Mouse (Mus musculus): ENCODE data around the gene Taf10. TPM values are rescaled to one million over a fixed set of nuclear protein-coding genes. Genes with fewer than 3 reads are reported as not detected.

Gene Taf10
- polyA plus RNA-seq, 1 experiment from 2014 or later: 118 TPM

DNA sequence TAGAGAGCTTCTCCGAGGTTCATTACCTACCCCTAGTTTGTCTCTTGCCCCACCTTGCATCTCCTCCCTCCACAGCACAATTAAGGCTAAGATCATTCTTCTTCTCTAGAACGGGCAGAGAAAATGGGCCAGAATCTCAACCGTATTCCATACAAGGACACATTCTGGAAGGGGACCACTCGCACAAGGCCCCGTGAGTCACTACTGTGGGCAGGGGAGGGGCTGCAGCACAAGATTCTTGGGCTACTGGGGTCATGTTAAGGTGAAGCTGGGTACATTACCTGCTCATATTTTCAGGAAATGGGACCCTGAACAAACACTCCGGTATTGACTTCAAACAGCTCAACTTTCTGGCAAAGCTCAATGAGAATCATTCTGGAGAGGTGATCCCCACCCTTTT is 3.3 kb downstream of the Taf10 start:
- WGBS: 62% methylated on average over 6 of the region's 6 CpGs
- no peak for TF ChIP-seq CTCF (IDR thresholded peaks at IDR 0.05; ENCODE audit: low read depth)
- no peak for TF ChIP-seq EP300 (optimal IDR thresholded peaks at IDR 0.05)
- Histone ChIP-seq H3K4me2 (replicated peaks; ENCODE audit: low read depth) (no peak overlapping the region), H3K9ac (ENCODE audit: low read length) (no peak overlapping the region), H3K4me1 (replicated peaks; ENCODE audit: control insufficient read depth, insufficient read depth) (no peaks in the 10 kb centered on the region), H3K36me3 (ENCODE audit: control insufficient read depth, insufficient read depth, low read length) (peaks cover 15% of the 10 kb centered on the region; the same call in 1 of the 2 replicates), H3K4me3 (ENCODE audit: low read depth, low read length) (no peak overlapping the region), H3K9me3 (ENCODE audit: control insufficient read depth, low read length) (no peaks in the 10 kb centered on the region), H3K27me3 (ENCODE audit: control insufficient read depth, insufficient read depth, low read length) (no peaks in the 10 kb centered on the region), H3K27ac (replicated peaks) (0 out of 2 replicates have a peak overlapping the region, but pooled peaks have one; percentile 30)
- DNase-seq (ENCODE audit: low spot score): peak; percentile 13
- ATAC-seq (ENCODE audit: low FRiP score, low TSS enrichment): no peak

DNA sequence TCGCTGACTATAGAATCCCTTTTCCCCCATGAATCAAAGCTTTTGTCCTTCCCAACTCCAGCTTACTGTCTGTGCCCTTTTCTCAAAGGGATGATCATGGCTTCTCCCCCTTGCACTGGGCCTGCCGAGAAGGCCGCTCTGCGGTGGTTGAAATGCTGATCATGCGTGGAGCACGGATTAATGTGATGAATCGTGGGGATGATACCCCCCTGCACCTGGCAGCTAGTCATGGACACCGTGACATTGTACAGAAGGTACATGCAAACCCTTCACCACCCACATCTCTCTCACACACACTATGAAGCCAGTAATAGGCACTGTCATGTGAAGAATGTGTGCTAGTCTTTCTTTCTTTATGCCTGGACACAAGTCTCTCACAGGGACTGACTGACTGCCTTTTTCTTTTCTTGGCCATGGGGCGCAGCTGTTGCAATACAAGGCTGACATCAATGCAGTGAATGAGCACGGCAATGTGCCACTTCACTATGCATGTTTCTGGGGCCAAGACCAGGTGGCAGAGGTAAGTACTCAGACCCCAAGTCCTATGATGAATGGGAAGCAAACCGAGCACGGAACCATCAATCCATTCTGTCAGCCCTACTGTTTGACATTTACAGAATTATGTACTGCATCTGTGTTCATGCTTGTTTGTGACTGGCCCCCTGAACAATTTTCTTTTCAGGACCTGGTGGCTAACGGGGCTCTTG is 3.9 kb downstream of the Taf10 start:
- ATAC-seq (ENCODE audit: low FRiP score, low TSS enrichment): no peak
- Histone ChIP-seq H3K27ac (replicated peaks) (peak overlapping the region; percentile 67), H3K9ac (ENCODE audit: low read length) (no peak overlapping the region)

DNA sequence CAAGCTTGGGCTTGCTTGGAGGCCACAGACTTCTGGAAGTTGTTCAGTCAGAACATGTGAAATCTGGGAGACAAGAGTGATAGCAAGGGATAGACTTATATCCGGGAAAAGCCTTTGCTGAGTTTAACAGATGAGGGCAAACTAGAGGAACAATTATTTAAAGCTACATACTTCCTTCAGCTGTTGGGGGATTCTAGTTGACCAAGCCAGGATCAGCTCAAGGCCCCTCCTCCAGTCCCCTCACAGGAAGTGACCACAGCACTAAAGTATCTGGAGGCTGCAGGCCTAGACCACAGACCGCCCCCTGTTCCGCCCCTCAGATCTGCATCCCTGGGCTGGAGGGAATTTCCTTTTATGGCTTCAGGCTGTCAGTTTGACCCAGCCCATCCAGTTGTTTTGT is 5.2 kb downstream of the Taf10 start:
- DNase-seq (ENCODE audit: low spot score): peak; percentile 61

More for the DNA sequence above, 3.9 kb downstream of the Taf10 start:
- no peak for DNase-seq (ENCODE audit: low spot score)
- Histone ChIP-seq H3K36me3 (ENCODE audit: control insufficient read depth, insufficient read depth, low read length) (peaks cover 15% of the 10 kb centered on the region; the same call in 1 of the 2 replicates), H3K4me1 (replicated peaks; ENCODE audit: control insufficient read depth, insufficient read depth) (no peaks in the 10 kb centered on the region), H3K4me2 (replicated peaks; ENCODE audit: low read depth) (no peak overlapping the region), H3K4me3 (ENCODE audit: low read depth, low read length) (no peak overlapping the region), H3K9me3 (ENCODE audit: control insufficient read depth, low read length) (no peaks in the 10 kb centered on the region), H3K27me3 (ENCODE audit: control insufficient read depth, insufficient read depth, low read length) (no peaks in the 10 kb centered on the region)
- TF ChIP-seq EP300 (optimal IDR thresholded peaks at IDR 0.05): no peak
- no peak for TF ChIP-seq CTCF (IDR thresholded peaks at IDR 0.05; ENCODE audit: low read depth)
- WGBS: 82% methylated on average over 13 of the region's 13 CpGs

DNA sequence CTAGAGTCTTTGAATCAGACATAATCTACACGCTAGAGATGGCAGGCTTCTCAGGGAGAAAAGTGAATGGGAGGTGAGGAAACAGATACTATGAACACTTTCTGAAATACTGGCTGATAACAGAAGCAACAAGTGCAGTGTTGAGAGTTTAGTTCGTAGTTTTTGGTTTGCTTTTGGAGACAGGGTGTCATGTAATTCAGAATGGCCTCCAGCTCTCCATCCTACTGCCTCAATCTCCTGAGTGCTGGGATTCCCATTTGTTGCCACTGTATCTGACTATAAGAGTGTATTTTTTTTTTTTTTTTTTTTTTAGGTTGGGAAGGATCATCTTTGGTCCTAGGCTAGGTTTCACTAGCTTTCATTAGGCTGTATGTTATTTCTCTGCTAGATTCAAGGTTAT is 5.9 kb downstream of the Taf10 start:
- TF ChIP-seq EP300 (optimal IDR thresholded peaks at IDR 0.05) (no peak), CTCF (IDR thresholded peaks at IDR 0.05; ENCODE audit: low read depth) (no peak)
- no peaks in the 10 kb centered on the region for H3K4me1 ChIP-seq (replicated peaks; ENCODE audit: control insufficient read depth, insufficient read depth)
- peak overlapping the region; percentile 94 for H3K4me3 ChIP-seq (ENCODE audit: low read depth, low read length)
- ATAC-seq (ENCODE audit: low FRiP score, low TSS enrichment) (no peak), DNase-seq (ENCODE audit: low spot score) (peak; percentile 7)
- no peaks in the 10 kb centered on the region for H3K27me3 ChIP-seq (ENCODE audit: control insufficient read depth, insufficient read depth, low read length)
- peaks cover 21% of the 10 kb centered on the region for H3K36me3 ChIP-seq (ENCODE audit: control insufficient read depth, insufficient read depth, low read length)
- WGBS: 58% methylated on average over 2 of the region's 2 CpGs
- peak overlapping the region; percentile 96 for H3K9ac ChIP-seq (ENCODE audit: low read length)
- H3K27ac ChIP-seq (replicated peaks): peak overlapping the region; percentile 95
- H3K4me2 ChIP-seq (replicated peaks; ENCODE audit: low read depth): peak overlapping the region; percentile 84
- H3K9me3 ChIP-seq (ENCODE audit: control insufficient read depth, low read length): no peaks in the 10 kb centered on the region

More for the DNA sequence above, 5.2 kb downstream of the Taf10 start:
- peak overlapping the region; percentile 84 for H3K4me2 ChIP-seq (replicated peaks; ENCODE audit: low read depth)
- peak overlapping the region; percentile 94 for H3K4me3 ChIP-seq (ENCODE audit: low read depth, low read length)
- peak overlapping the region; percentile 95 for H3K27ac ChIP-seq (replicated peaks)
- H3K9ac ChIP-seq (ENCODE audit: low read length): peak overlapping the region; percentile 96
- WGBS: 12% methylated on average over 3 of the region's 3 CpGs
- H3K9me3 ChIP-seq (ENCODE audit: control insufficient read depth, low read length): no peaks in the 10 kb centered on the region
- H3K36me3 ChIP-seq (ENCODE audit: control insufficient read depth, insufficient read depth, low read length): peaks cover 15% of the 10 kb centered on the region; the same call in 1 of the 2 replicates
- H3K27me3 ChIP-seq (ENCODE audit: control insufficient read depth, insufficient read depth, low read length): no peaks in the 10 kb centered on the region
- TF ChIP-seq EP300 (optimal IDR thresholded peaks at IDR 0.05) (peak; percentile 26), CTCF (IDR thresholded peaks at IDR 0.05; ENCODE audit: low read depth) (peak; percentile 22; the same call in 1 of the 2 replicates)
- peak; percentile 63; the same call in 1 of the 2 replicates for ATAC-seq (ENCODE audit: low FRiP score, low TSS enrichment)
- no peaks in the 10 kb centered on the region for H3K4me1 ChIP-seq (replicated peaks; ENCODE audit: control insufficient read depth, insufficient read depth)

DNA sequence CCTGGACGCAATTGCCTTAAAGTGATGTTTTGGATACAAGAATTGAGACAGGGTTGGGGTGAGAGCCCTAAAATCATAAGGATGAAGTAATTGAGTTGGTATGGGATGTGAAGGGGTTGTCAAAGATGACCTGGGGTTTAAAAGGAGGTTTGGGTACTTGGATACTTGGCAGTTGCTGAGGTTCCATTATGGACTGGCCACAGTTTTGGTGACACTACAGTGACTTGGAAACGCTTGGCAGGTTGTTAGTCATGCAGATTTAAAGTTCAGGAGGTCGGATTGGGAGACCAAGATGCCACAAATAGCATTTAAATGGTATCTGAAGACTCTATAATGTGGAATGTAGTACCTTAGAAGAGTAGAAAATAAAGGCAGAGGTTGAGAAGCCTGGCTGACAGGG is 6.5 kb downstream of the Taf10 start:
- WGBS: 17% methylated on average over 3 of the region's 3 CpGs
- TF ChIP-seq CTCF (IDR thresholded peaks at IDR 0.05; ENCODE audit: low read depth): no peak
- no peak for TF ChIP-seq EP300 (optimal IDR thresholded peaks at IDR 0.05)

DNA sequence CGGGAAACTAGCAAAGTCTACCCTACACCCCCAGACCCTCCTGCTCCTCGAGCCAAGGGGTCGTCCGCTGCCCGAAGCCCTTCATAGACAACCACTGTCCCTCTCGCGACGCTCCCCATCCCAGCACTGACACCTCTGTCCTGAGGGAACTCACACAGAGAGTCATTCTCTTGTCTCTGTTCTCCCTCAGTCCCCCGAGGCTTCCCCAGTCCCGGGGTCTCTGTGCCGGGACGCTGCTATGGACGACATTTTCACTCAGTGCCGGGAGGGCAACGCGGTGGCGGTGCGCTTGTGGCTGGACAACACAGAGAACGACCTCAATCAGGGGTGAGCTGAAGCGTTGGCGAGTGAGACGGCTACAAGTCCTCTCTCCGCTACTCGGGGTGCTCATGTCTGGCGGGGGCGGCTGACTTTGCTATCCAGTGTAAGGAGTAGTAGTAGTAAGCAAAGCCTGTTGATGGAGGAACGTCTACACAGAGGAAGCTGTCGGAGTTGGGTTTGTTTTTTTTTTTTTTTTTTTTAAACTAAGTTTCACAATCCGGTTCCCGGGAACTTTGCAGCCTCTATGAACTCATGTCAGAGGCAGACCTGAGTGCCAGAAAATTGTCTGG is 7.1 kb downstream of the Taf10 start, which contains the start of gene Rrp8:
TSS of gene Rrp8 (minus strand) at position 475 of the 611 bp plus-strand sequence.
- peaks cover 21% of the 10 kb centered on the region for H3K36me3 ChIP-seq (ENCODE audit: control insufficient read depth, insufficient read depth, low read length)
- WGBS: under 1% methylated on average over 30 of the region's 30 CpGs
- ATAC-seq (ENCODE audit: low FRiP score, low TSS enrichment) (no peak), DNase-seq (ENCODE audit: low spot score) (peak; percentile 47)
- peak within 1 kb of the TSS; percentile 84 for H3K4me2 ChIP-seq (replicated peaks; ENCODE audit: low read depth)
- peak within 1 kb of the TSS; percentile 96 for H3K9ac ChIP-seq (ENCODE audit: low read length)
- H3K27me3 ChIP-seq (ENCODE audit: control insufficient read depth, insufficient read depth, low read length): no peaks in the 10 kb centered on the region
- H3K27ac ChIP-seq (replicated peaks): peak within 1 kb of the TSS; percentile 95
- H3K4me3 ChIP-seq (ENCODE audit: low read depth, low read length): peak within 1 kb of the TSS; percentile 94
- TF ChIP-seq CTCF (IDR thresholded peaks at IDR 0.05; ENCODE audit: low read depth) (no peak), EP300 (optimal IDR thresholded peaks at IDR 0.05) (no peak)
- H3K9me3 ChIP-seq (ENCODE audit: control insufficient read depth, low read length): no peaks in the 10 kb centered on the region
- no peaks in the 10 kb centered on the region for H3K4me1 ChIP-seq (replicated peaks; ENCODE audit: control insufficient read depth, insufficient read depth)

More for the DNA sequence above, 6.5 kb downstream of the Taf10 start:
- DNase-seq (ENCODE audit: low spot score): no peak
- H3K36me3 ChIP-seq (ENCODE audit: control insufficient read depth, insufficient read depth, low read length): peaks cover 23% of the 10 kb centered on the region
- H3K4me2 ChIP-seq (replicated peaks; ENCODE audit: low read depth): peak overlapping the region; percentile 84
- H3K27me3 ChIP-seq (ENCODE audit: control insufficient read depth, insufficient read depth, low read length): no peaks in the 10 kb centered on the region
- no peak for ATAC-seq (ENCODE audit: low FRiP score, low TSS enrichment)
- H3K9ac ChIP-seq (ENCODE audit: low read length): peak overlapping the region; percentile 96
- peak overlapping the region; percentile 95 for H3K27ac ChIP-seq (replicated peaks)
- no peaks in the 10 kb centered on the region for H3K4me1 ChIP-seq (replicated peaks; ENCODE audit: control insufficient read depth, insufficient read depth)
- H3K9me3 ChIP-seq (ENCODE audit: control insufficient read depth, low read length): no peaks in the 10 kb centered on the region
- H3K4me3 ChIP-seq (ENCODE audit: low read depth, low read length): peak overlapping the region; percentile 94
